Mouse (Mus musculus) left cerebral cortex, postnatal 36 days (tissue): ENCODE measurements at regions not wholly inside any gene's neighbourhood (a gene's known extent, or its start where the extent isn't known, plus 50 kb on each side); places are given as distances from the start of the nearest gene placed in this dataset.

ENCODE experiments used
- DNase-seq, 2 experiments: peaks; one replicate each; pipeline ENCODE4 v3.0.0; 2021 to 2022; ENCODE audit warnings: low spot score in 2 of 2, mixed read lengths in 1 of 2
- intact Hi-C: fragments of 180-260 bp; cut with DNase I; formaldehyde crosslinking; loops from one replicate; pipeline ENCODE4 v1.15.1; 2025

- DNase-seq: no peak
- intact Hi-C loops: no loop called here
Observed at GRCm38 (mm10) chr13:90395274-90396023, 306.0 kb upstream of the Xrcc4 start.

DNA sequence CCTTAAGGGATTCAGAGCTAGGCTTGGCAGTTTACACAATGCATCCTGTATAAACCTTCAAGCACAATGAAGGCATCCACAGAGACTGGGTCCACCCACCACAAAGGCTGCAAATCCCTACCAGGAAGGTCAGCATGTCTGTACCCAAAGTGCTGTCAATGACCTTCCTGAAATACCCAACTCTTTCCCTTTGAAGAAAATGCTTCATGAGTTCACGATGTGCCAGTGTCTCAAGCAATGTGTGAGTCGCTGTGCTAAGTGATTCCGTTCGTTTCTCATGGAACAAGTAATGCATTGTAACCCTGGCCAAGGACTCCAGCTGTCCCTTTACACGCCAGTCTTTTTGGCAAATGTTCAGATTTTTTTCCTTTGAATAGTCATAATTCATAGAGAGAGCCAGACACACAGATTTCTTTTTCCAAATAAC lies 305.4 kb upstream of the Xrcc4 start:
- peak; percentile 3 to 11 for DNase-seq
- intact Hi-C loops: no loop called here

GRCm38 (mm10) chr13:90392415-90392814 lies 303.0 kb upstream of the Xrcc4 start:
- intact Hi-C loops: no loop called here
- DNase-seq: no peak

DNA sequence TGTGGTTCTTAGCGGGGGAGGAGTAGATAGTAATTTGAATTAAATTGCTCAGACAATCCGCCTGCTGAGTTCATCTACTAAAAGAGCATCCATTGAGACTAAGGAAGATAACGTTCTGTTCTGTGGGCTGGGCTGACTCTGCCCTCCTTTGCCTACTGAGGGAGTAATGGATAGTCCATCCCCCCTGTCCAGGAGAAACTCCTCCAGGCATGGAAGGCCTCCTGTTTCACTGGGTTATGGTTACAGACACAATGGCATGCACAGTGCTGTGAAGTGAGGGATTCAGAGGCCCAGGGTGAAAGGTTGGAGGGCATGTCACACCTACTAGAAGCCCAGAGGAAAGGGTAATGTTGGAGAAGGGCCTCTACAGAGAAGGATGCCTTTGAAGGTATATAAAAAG lies 287.2 kb upstream of the Xrcc4 start:
- intact Hi-C loops: no loop called here
- DNase-seq: no peak

GRCm38 (mm10) chr13:90376207-90376606 lies 286.8 kb upstream of the Xrcc4 start:
- intact Hi-C loops: no loop called here
- no peak for DNase-seq

DNA sequence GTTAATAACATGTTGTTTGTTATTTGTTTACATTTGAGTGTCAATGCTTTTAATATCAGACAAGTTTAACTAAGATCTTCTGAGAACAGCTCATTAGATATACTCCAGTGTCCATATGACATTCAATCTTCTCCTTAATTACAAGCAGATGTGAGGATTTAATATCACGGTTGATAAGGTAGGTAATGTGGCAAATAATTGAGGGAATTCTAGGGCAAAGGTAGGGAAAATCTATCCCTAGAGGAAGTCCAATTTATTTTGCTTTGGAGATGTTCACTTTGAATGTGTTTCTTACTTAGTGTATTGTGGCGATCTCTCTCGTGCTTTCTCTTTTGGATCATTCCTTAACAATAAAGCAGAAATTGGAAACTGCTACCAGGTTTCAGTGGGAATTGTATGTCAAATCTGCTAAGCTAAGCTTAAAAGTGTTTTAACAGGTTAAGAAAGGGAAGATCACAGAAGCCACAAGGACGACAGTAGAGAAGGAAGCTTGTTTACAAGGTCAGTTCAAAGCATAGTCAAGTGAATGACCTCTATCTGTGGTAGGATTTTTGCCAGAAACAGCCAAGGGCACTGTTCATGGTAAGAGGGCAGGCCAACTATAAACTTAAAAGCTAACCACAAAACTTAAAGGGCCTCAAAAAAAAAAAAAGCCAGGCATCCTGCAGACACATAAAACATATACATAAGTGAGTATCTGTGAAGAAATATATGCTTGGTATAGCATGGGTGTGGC lies 282.2 kb upstream of the Xrcc4 start:
- DNase-seq: no peak
- intact Hi-C loops: no loop called here

DNA sequence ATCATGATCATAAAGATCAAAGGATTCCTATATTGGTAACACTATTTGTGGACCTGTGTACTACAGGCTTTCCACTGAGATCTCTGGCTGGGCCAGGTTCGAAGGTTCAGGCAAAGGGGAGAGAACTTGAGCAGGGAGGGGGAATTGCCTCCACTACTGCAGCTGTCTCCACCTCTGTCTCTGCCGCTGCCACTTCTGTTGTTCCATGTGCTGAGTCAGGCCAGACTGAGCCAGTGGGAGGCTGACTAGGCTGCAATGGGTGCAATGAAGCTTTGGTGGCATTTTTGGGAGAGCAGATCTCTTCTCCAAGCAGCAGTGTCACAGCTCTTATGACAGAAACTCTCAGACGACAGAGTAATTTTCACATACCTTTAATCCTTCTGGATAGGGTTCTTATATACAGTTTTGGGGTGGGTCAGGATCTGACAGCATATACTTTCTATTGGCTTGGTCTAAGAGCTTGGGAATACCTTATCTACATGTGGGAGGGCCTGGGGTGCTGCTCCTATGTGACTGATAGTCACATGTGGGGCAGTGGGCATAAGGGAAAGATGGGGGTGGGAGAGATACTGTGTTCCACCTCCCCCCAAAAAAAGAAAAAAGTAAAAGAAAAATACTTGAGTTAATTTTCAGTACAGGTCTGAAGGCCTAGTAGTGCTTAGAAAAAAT lies 281.5 kb upstream of the Xrcc4 start:
- no peak for DNase-seq
- intact Hi-C loops: no loop called here

DNA sequence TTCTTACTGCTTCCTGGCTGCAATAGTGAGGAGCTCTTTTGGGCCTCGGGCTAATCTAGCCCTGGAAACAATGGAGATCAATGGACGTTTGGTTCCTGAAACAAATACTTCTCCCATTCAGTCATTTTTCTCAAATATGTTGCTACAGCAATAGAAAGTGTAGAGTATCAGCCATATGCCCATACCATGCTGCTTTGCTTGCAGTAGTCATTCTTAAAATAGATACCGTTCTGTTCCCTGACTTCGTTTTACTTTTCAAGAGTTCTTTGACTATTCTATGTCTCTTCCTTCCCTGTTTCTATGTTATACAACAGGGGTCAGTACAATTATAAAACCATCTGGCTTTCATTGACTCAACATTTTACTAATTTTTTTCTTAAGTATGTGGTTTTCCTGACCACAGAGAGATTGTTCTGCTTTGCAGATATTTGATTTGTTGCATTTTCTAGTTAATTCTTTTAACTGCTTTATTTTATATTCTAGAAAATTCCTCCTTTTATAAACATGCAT lies 275.2 kb upstream of the Xrcc4 start:
- no peak for DNase-seq
- intact Hi-C loops: no loop called here

- no peak for DNase-seq
- intact Hi-C loops: no loop called here
Observed at GRCm38 (mm10) chr13:90359861-90360601, 270.6 kb upstream of the Xrcc4 start.

DNA sequence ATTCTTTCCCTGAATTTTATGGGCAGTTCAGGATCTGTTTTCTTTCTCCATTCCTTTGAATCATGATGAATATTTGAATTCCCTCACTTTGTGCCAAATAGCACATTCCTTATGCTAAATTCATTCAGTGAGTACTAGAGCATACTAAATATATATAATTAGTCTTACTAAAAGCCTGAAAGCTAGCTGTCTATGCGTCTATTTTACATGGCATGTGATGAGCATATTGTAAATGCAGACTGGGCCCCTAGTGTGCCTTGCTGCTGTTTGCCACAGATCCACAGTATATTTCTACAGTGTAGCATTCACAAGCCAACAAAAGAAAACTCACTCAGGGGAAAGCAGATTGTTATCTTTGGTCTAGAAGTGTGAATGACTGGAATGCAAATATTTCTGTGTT lies 268.7 kb upstream of the Xrcc4 start:
- intact Hi-C loops: no loop called here
- DNase-seq: no peak

GRCm38 (mm10) chr13:90355602-90356001 lies 266.2 kb upstream of the Xrcc4 start:
- DNase-seq: no peak

DNA sequence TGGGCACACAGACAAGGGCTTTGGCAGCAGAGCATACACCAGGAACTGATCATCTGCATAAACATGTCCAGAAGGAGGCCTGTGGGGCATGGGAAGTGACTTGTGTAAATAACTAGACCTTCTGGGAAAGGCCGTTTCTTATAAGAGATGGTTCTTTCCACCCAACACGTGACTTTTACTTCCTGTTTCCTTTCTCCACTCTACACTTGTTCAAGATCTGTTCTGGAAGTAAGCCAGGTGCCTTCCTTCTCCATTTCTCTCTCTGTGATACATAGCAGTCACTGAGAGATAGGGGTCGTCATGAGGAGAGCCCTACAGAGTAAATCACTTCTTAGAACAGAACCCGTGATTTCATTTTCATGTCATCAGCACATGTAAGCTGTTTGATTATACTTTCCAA lies 253.4 kb upstream of the Xrcc4 start:
- DNase-seq: no peak
- intact Hi-C loops: no loop called here

More at GRCm38 (mm10) chr13:90355602-90356001, 266.2 kb upstream of the Xrcc4 start:
- intact Hi-C loops: no loop called here

DNA sequence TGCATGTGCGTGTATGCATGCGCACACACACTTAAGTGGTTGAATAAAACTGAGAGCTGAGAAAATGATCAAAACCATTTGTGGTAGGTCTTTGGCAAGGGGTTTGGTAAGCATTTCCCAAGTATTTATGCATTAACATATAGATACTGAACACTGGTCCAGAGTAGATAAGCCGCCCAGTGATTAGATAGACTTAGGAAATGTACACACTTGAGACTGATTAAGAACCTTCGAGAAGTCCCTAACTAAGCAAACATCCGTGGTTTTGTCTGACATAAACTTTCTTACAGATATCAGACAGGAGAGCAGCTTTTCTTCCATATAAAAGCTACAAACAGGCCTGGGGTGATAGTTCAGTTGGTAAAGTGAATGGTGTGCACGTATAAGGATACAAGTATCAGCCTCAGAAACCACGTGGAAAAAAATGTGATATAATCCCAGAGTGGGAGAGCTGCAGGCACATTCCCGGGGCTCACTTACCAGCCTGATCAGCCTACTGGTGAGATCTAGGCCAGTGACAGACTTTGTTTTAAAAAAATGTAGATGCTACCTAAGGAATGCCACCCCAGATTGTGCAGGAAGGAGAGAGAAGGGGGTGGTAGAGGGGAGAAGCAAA lies 252.3 kb upstream of the Xrcc4 start:
- intact Hi-C loops: no loop called here
- DNase-seq: no peak

GRCm38 (mm10) chr13:90340647-90341160 lies 251.3 kb upstream of the Xrcc4 start:
- intact Hi-C loops: no loop called here
- DNase-seq: no peak

DNA sequence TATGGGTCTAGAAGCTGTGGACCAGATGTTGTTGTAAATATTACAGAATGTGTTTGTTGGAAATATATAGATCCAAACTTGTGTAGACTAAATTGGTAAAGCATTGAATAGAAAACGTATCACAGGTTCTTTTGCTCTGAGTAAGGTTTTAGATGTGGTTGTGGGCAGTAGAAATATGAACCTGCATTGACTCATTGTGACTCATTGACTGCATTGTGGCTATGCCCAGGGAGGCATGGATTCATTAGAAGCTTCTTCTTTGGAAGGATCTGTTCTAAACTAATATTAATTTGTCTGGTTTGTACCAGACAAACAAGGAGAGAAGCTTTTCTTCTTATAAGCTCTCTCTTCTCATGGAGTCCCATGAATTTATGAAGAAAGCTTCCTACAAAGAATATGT lies 248.2 kb upstream of the Xrcc4 start:
- intact Hi-C loops: no loop called here
- no peak for DNase-seq

- intact Hi-C loops: no loop called here
- DNase-seq: no peak
Observed at GRCm38 (mm10) chr13:90335741-90336037, 246.3 kb upstream of the Xrcc4 start.

DNA sequence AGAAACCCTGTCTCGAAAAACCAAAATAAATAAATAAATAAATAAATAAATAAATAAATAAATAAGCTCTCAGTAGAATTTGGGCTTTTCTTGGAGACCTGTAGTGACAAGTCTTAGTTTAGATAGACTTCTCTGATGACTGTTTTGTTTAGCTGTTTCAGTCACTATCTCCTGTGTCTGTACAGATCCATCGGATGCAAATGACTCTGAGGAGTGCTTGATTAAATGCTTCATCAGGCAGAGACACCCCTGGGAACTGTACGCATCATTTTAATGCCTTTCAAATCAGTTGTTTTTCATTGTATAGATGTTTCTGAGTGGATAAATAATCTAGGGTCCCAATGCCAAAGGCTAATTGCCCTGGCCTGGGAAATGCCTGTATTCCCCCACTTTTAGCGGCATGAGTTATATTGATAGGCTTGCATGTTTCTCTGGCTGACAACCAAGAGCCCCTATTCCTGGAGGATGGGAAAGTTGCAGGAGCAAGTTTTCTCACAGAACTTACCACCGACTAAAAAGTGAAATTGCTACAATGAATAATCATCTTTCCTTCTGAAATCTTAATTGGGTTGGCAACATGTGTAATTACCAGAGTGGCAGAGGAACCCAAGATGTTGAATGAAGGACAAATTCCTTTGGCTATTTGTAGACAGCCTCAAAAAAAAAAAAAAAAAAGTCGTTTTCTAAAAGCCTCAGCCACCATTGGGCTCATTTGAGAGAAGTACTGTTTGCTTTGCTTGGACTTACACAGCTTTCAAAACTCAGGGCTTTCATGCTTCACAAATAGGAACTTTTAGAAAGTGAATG lies 245.7 kb upstream of the Xrcc4 start:
- intact Hi-C loops: no loop called here
- no peak for DNase-seq

GRCm38 (mm10) chr13:90334286-90334685 lies 244.9 kb upstream of the Xrcc4 start:
- no peak for DNase-seq
- intact Hi-C loops: no loop called here

GRCm38 (mm10) chr13:90325226-90325625 lies 235.8 kb upstream of the Xrcc4 start:
- DNase-seq: no peak
- intact Hi-C loops: no loop called here
